Mouse (Mus musculus): ENCODE results near the gene Lamc3. TPM values are rescaled to one million over a fixed set of nuclear protein-coding genes. Genes with fewer than 3 reads are reported as not detected.
"Not testable (repeated sequence)": the region's sequence is repeated elsewhere in the genome, so short reads cannot be mapped to it uniquely, and the experiment has no call there.

Gene Lamc3
- total RNA-seq, 2 experiments from 2014 or later: not detected

- ATAC-seq (replicated peaks; ENCODE audit: low FRiP score, poor library complexity, severe bottlenecking): no peak
Measured at GRCm38 (mm10) chr2:31874290-31874855, 12.7 kb upstream of the Lamc3 start.

GRCm38 (mm10) chr2:31876446-31876845 lies 10.6 kb upstream of the Lamc3 start:
- ATAC-seq (replicated peaks; ENCODE audit: low FRiP score, poor library complexity, severe bottlenecking): no peak

GRCm38 (mm10) chr2:31878610-31879009 lies 8.5 kb upstream of the Lamc3 start:
- ATAC-seq (replicated peaks; ENCODE audit: low FRiP score, poor library complexity, severe bottlenecking): no peak

- no peak for ATAC-seq (replicated peaks; ENCODE audit: low FRiP score, poor library complexity, severe bottlenecking)
Measured at GRCm38 (mm10) chr2:31880868-31881267, 6.2 kb upstream of the Lamc3 start.

GRCm38 (mm10) chr2:31883061-31883460 lies 4.0 kb upstream of the Lamc3 start:
- no peak for ATAC-seq (replicated peaks; ENCODE audit: low FRiP score, poor library complexity, severe bottlenecking)

- ATAC-seq (replicated peaks; ENCODE audit: low FRiP score, poor library complexity, severe bottlenecking): no peak
Measured at GRCm38 (mm10) chr2:31884806-31885205, 2.3 kb upstream of the Lamc3 start.

GRCm38 (mm10) chr2:31888871-31889270 lies 1.8 kb downstream of the Lamc3 start:
- ATAC-seq (replicated peaks; ENCODE audit: low FRiP score, poor library complexity, severe bottlenecking): no peak

- no peak for ATAC-seq (replicated peaks; ENCODE audit: low FRiP score, poor library complexity, severe bottlenecking)
Measured at GRCm38 (mm10) chr2:31891219-31891618, 4.1 kb downstream of the Lamc3 start.

GRCm38 (mm10) chr2:31893110-31893669 lies 6.1 kb downstream of the Lamc3 start:
- ATAC-seq (replicated peaks; ENCODE audit: low FRiP score, poor library complexity, severe bottlenecking): no peak

- no peak for ATAC-seq (replicated peaks; ENCODE audit: low FRiP score, poor library complexity, severe bottlenecking)
Measured at GRCm38 (mm10) chr2:31894221-31894870, 7.3 kb downstream of the Lamc3 start.

- ATAC-seq (replicated peaks; ENCODE audit: low FRiP score, poor library complexity, severe bottlenecking): no peak
Measured at GRCm38 (mm10) chr2:31900932-31901331, 13.8 kb downstream of the Lamc3 start.

GRCm38 (mm10) chr2:31901659-31902362 lies 14.7 kb downstream of the Lamc3 start:
- peak; percentile 41; the same call in 1 of the 2 replicates for ATAC-seq (replicated peaks; ENCODE audit: low FRiP score, poor library complexity, severe bottlenecking)

GRCm38 (mm10) chr2:31904089-31904488 lies 17.0 kb downstream of the Lamc3 start:
- ATAC-seq (replicated peaks; ENCODE audit: low FRiP score, poor library complexity, severe bottlenecking): no peak

- ATAC-seq (replicated peaks; ENCODE audit: low FRiP score, poor library complexity, severe bottlenecking): no peak
Measured at GRCm38 (mm10) chr2:31904622-31905021, 17.5 kb downstream of the Lamc3 start.

GRCm38 (mm10) chr2:31905682-31906081 lies 18.6 kb downstream of the Lamc3 start:
- ATAC-seq (replicated peaks; ENCODE audit: low FRiP score, poor library complexity, severe bottlenecking): no peak; the same call in 1 of the 2 replicates

- ATAC-seq (replicated peaks; ENCODE audit: low FRiP score, poor library complexity, severe bottlenecking): no peak
Measured at GRCm38 (mm10) chr2:31906407-31906806, 19.3 kb downstream of the Lamc3 start.

- no peak for ATAC-seq (replicated peaks; ENCODE audit: low FRiP score, poor library complexity, severe bottlenecking)
Measured at GRCm38 (mm10) chr2:31912575-31912974, 25.5 kb downstream of the Lamc3 start.

GRCm38 (mm10) chr2:31914213-31914612 lies 27.1 kb downstream of the Lamc3 start:
- ATAC-seq (replicated peaks; ENCODE audit: low FRiP score, poor library complexity, severe bottlenecking): not testable (repeated sequence)

- ATAC-seq (replicated peaks; ENCODE audit: low FRiP score, poor library complexity, severe bottlenecking): peak; percentile 76; the same call in 1 of the 2 replicates
Measured at GRCm38 (mm10) chr2:31915112-31915511, 28.0 kb downstream of the Lamc3 start.

- ATAC-seq (replicated peaks; ENCODE audit: low FRiP score, poor library complexity, severe bottlenecking): no peak
Measured at GRCm38 (mm10) chr2:31917636-31918035, 30.5 kb downstream of the Lamc3 start.

- ATAC-seq (replicated peaks; ENCODE audit: low FRiP score, poor library complexity, severe bottlenecking): no peak
Measured at GRCm38 (mm10) chr2:31923645-31924044, 36.6 kb downstream of the Lamc3 start.

Measured in erythroid progenitor cell, adult 5-6 weeks (primary cell).